Mouse (Mus musculus): ENCODE data around the gene Vwa3b. TPM values are rescaled to one million over a fixed set of nuclear protein-coding genes. Genes with fewer than 3 reads are reported as not detected.

The Vwa3b gene
- polyA plus RNA-seq, 1 experiment = 0.14 TPM

GRCm38 (mm10) chr1:37115847-37116246, 89.5 kb downstream of the Vwa3b start:
- 84% methylated on average over 5 of the region's 5 CpGs for WGBS
- no peaks in the 10 kb centered on the region for H3K4me1 ChIP-seq (ENCODE audit: control insufficient read depth, insufficient read depth, low read length)
- H3K4me3 ChIP-seq (ENCODE audit: insufficient read depth, low read depth, low read length) = no peak overlapping the region
- no peak for DNase-seq
- no peak overlapping the region for H3K27ac ChIP-seq (ENCODE audit: insufficient read depth, low read depth, low read length)
- TF ChIP-seq CTCF (conservative IDR thresholded peaks at IDR 0.05; ENCODE audit: insufficient read depth, insufficient read length, low read depth, low read length) (no peak), POLR2A (IDR thresholded peaks at IDR 0.05; ENCODE audit: low read depth, low read length) (no peak)
- H3K27me3 ChIP-seq (replicated peaks; ENCODE audit: control insufficient read depth, insufficient read depth, low read length) = no peaks in the 10 kb centered on the region
- H3K36me3 ChIP-seq (ENCODE audit: control insufficient read depth, insufficient read depth, low read length) = no peaks in the 10 kb centered on the region

DNA sequence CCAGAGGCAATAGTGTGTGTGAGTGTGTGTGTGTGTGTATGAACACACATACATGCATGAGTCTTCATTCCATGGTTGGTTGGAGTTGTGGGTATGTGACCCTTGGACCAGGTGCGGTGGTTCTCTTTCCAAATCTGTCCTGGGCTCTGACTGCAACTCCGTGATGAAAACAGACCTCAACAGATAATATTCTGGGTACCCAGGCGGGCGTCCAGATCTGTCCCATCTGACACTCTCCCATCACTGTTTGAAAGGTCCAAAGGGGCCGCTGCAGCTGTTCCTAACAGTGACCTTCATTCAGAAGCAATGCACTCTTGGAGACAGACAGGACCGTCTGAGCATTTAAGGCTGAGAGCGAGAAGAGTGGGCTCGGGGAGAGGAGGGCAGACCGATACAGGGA, 90.2 kb downstream of the Vwa3b start:
- no peak for DNase-seq
- Histone ChIP-seq H3K27ac (ENCODE audit: insufficient read depth, low read depth, low read length) (no peak overlapping the region), H3K4me1 (ENCODE audit: control insufficient read depth, insufficient read depth, low read length) (no peaks in the 10 kb centered on the region), H3K27me3 (replicated peaks; ENCODE audit: control insufficient read depth, insufficient read depth, low read length) (no peaks in the 10 kb centered on the region), H3K36me3 (ENCODE audit: control insufficient read depth, insufficient read depth, low read length) (no peaks in the 10 kb centered on the region), H3K4me3 (ENCODE audit: insufficient read depth, low read depth, low read length) (no peak overlapping the region)
- TF ChIP-seq CTCF (conservative IDR thresholded peaks at IDR 0.05; ENCODE audit: insufficient read depth, insufficient read length, low read depth, low read length) (no peak), POLR2A (IDR thresholded peaks at IDR 0.05; ENCODE audit: low read depth, low read length) (no peak)
- 83% methylated on average over 9 of the region's 9 CpGs for WGBS

DNA sequence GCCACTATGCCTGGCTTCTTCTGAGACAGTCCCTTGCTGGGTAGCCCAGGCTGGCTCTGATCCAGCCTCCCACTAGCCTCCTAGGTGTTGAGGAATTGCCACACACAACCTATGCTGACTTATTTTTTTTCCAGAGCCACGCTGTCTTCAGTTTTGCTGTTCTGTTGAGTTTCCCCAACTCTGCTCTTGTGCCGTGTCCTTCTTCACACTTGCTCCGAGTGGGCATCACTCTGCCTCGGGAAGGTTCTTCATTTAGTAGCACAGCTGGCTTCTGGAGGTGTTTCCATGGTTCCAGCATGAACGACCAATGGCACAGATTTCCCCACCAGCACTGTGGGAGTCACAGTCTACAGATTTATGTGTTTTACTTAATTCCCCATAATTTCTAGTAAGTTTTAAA, 91.6 kb downstream of the Vwa3b start:
- DNase-seq = no peak
- 71% methylated on average over 5 of the region's 5 CpGs for WGBS
- no peak overlapping the region for H3K4me3 ChIP-seq (ENCODE audit: insufficient read depth, low read depth, low read length)
- no peaks in the 10 kb centered on the region for H3K4me1 ChIP-seq (ENCODE audit: control insufficient read depth, insufficient read depth, low read length)
- no peak for TF ChIP-seq CTCF (conservative IDR thresholded peaks at IDR 0.05; ENCODE audit: insufficient read depth, insufficient read length, low read depth, low read length)
- TF ChIP-seq POLR2A (IDR thresholded peaks at IDR 0.05; ENCODE audit: low read depth, low read length) = no peak
- no peaks in the 10 kb centered on the region for H3K27me3 ChIP-seq (replicated peaks; ENCODE audit: control insufficient read depth, insufficient read depth, low read length)
- no peaks in the 10 kb centered on the region for H3K36me3 ChIP-seq (ENCODE audit: control insufficient read depth, insufficient read depth, low read length)
- H3K27ac ChIP-seq (ENCODE audit: insufficient read depth, low read depth, low read length) = no peak overlapping the region

DNA sequence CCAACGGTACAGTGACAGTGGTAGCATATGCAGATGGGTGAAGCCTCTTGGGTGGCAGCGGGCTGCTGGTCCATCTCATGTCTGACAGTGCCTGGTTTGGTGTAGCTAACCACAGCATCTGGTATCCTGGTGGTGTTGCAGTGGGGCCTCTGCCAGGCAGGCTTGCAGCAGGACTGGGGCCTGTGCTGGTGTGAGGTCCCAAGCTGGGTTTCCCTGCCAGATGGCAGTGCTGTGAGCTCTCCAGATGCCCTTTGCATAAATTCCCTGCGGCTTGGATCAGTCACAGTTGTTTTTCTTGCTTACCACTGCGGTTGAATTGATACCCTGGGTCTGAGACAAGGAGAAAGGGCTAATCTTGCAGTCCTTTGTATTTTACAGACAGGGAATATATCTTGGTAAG, 95.9 kb downstream of the Vwa3b start:
- TF ChIP-seq CTCF (conservative IDR thresholded peaks at IDR 0.05; ENCODE audit: insufficient read depth, insufficient read length, low read depth, low read length) (no peak), POLR2A (IDR thresholded peaks at IDR 0.05; ENCODE audit: low read depth, low read length) (no peak)
- no peak for DNase-seq
- WGBS = 60% methylated on average over 4 of the region's 4 CpGs
- H3K27ac ChIP-seq (ENCODE audit: insufficient read depth, low read depth, low read length) = no peak overlapping the region
- H3K36me3 ChIP-seq (ENCODE audit: control insufficient read depth, insufficient read depth, low read length) = no peaks in the 10 kb centered on the region
- H3K4me3 ChIP-seq (ENCODE audit: insufficient read depth, low read depth, low read length) = no peak overlapping the region
- H3K4me1 ChIP-seq (ENCODE audit: control insufficient read depth, insufficient read depth, low read length) = no peaks in the 10 kb centered on the region
- H3K27me3 ChIP-seq (replicated peaks; ENCODE audit: control insufficient read depth, insufficient read depth, low read length) = no peaks in the 10 kb centered on the region

- H3K4me1 ChIP-seq (ENCODE audit: control insufficient read depth, insufficient read depth, low read length) = no peaks in the 10 kb centered on the region
- TF ChIP-seq POLR2A (IDR thresholded peaks at IDR 0.05; ENCODE audit: low read depth, low read length) (no peak), CTCF (conservative IDR thresholded peaks at IDR 0.05; ENCODE audit: insufficient read depth, insufficient read length, low read depth, low read length) (no peak)
Measured at GRCm38 (mm10) chr1:37122798-37123197, 96.4 kb downstream of the Vwa3b start.

DNA sequence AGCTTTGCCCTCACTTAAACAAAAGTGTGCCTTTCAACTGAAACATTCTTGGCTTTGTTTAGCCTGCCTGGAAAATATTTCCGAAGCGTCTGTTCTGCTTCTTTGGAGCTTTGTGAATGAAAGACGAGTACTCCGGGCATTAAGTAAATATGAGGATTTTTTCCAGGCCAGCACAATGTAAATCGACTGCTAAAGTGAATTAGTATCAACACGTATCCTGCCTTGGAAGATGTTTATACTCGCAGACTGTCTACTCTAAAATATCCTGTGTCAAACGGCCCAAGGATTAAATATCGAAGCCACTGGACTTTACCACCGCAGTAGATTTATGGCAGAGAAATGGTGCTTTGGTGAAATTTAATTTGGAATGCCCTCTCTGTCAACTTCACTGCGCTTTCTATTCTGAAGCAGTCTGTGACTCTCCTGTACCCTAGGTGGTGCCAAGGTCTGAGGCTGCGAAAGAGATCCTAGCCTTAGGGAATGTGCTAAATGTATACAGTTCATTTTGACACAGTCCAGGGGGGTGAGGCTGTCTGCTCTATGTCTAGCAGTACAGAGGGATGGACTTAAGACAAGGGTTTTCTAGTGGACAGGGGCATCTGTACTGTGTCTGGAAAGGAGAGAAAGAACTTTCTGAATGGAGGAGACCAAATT, 98.4 kb downstream of the Vwa3b start:
- WGBS = 50% methylated on average over 12 of the region's 12 CpGs
- H3K4me3 ChIP-seq (ENCODE audit: insufficient read depth, low read depth, low read length) = no peak overlapping the region
- no peaks in the 10 kb centered on the region for H3K27me3 ChIP-seq (replicated peaks; ENCODE audit: control insufficient read depth, insufficient read depth, low read length)
- H3K27ac ChIP-seq (ENCODE audit: insufficient read depth, low read depth, low read length) = no peak overlapping the region
- DNase-seq = no peak
- no peaks in the 10 kb centered on the region for H3K4me1 ChIP-seq (ENCODE audit: control insufficient read depth, insufficient read depth, low read length)
- H3K36me3 ChIP-seq (ENCODE audit: control insufficient read depth, insufficient read depth, low read length) = no peaks in the 10 kb centered on the region
- TF ChIP-seq CTCF (conservative IDR thresholded peaks at IDR 0.05; ENCODE audit: insufficient read depth, insufficient read length, low read depth, low read length) (no peak), POLR2A (IDR thresholded peaks at IDR 0.05; ENCODE audit: low read depth, low read length) (no peak)

More at GRCm38 (mm10) chr1:37122798-37123197, 96.4 kb downstream of the Vwa3b start:
- no peaks in the 10 kb centered on the region for H3K27me3 ChIP-seq (replicated peaks; ENCODE audit: control insufficient read depth, insufficient read depth, low read length)
- WGBS = 70% methylated on average over 3 of the region's 3 CpGs
- no peak for DNase-seq
- H3K36me3 ChIP-seq (ENCODE audit: control insufficient read depth, insufficient read depth, low read length) = no peaks in the 10 kb centered on the region
- no peak overlapping the region for H3K27ac ChIP-seq (ENCODE audit: insufficient read depth, low read depth, low read length)
- H3K4me3 ChIP-seq (ENCODE audit: insufficient read depth, low read depth, low read length) = no peak overlapping the region

GRCm38 (mm10) chr1:37130012-37130570, 103.7 kb downstream of the Vwa3b start:
- Histone ChIP-seq H3K4me1 (ENCODE audit: control insufficient read depth, insufficient read depth, low read length) (no peaks in the 10 kb centered on the region), H3K4me3 (ENCODE audit: insufficient read depth, low read depth, low read length) (no peak overlapping the region), H3K36me3 (ENCODE audit: control insufficient read depth, insufficient read depth, low read length) (no peaks in the 10 kb centered on the region), H3K27me3 (replicated peaks; ENCODE audit: control insufficient read depth, insufficient read depth, low read length) (no peaks in the 10 kb centered on the region), H3K27ac (ENCODE audit: insufficient read depth, low read depth, low read length) (no peak overlapping the region)
- no peak for DNase-seq
- TF ChIP-seq POLR2A (IDR thresholded peaks at IDR 0.05; ENCODE audit: low read depth, low read length) = no peak
- TF ChIP-seq CTCF (conservative IDR thresholded peaks at IDR 0.05; ENCODE audit: insufficient read depth, insufficient read length, low read depth, low read length) = no peak
- 84% methylated on average over 7 of the region's 8 CpGs for WGBS

All from kidney, adult 2 months (tissue).